Mouse (Mus musculus): ENCODE data around the gene Trim41. TPM values are rescaled to one million over a fixed set of nuclear protein-coding genes. Genes with fewer than 3 reads are reported as not detected.

Trim41 gene
- polyA plus RNA-seq (2012; fragmentation: generic; extraction: Trizol): 10 to 100 TPM; 10.3 to 37.4 TPM

DNA sequence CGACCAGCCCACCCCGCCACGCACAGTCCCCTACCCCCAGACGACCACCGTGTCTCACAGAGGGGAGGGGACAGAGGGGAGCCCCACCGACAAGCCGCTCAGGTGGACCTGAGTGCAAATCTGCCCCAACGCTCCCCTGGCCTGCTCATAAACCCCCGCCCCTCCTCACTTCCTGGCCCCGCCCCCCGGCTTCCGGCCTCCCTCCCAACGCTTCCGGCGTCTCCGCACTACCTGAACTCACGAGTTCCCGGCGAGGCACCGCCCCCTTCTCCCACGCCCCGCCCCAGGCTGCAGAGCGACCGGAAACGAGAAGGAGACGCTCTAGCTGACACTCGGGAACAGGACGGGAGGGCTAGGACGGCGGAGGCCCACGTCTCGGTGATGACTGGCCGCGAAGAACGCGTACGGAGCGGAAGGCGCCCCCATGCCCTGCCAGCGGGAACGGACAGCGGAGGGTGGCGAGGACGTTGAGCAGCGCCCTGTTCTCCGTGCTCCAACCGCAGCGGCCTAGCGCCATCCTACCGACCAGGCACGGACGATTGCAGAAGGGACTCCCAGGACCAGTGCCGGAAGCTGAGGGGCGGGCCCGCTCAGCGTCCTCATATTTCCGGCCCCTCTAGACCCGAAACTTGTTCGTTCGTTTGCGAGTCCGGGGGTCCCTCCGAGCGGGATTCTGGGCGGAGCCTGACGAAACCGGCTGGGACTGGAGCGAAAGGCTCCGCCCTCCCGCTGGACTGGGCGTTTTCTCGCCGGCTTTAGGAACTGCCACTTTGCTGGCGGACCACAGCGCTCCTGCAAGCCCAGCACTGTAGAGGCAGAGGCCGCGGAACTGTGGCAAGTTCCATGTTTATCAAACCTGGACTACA, at the start of gene Trim41:
TSS of gene Trim41 (minus strand) at position 554 of the 866 bp plus-strand sequence.

DNA sequence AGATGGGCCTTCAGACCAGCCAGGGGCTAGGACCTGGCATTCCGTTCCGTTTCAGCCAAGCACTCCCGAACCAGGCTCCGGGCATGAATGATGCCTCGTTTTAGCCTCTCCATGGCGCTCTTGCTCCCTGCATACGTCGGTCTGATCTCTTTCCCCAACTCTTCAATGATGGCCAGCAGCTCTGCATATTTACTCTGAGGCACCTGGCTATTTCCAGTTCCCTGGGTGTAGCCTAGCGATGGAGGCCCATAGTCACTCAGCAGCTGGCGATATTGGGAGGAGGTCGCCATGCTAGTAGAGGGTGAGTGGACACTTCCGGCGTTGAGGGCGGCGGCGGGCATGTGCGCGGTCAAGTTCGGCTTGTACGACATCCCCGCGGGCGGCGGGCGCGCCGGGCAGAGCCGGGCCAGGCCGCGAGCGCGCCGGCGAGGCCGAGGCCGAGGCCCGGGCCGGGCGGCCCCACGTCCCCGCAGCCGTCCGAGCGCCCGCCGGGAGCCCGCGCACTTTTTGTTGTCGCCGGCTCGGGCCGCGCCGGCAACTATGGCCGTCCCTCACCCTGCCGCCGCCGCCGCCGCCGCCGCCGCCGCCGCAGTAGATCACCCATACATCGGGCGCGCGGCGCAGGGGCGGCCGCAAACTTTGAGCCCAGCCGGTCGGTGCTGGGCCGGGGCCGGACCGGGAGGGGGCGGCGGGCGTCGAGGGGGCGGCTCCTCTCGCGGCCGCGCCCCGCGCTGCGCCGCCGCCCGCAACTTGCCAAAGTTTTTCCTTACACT, 9.0 kb upstream of the Trim41 start, which contains the start of the genes Trim7 and Gm12184:
TSS of gene Trim7 (plus strand) at position 162 of the 773 bp plus-strand sequence.
TSS of gene Gm12184 (minus strand) at position 677 of the 773 bp plus-strand sequence.

GRCm38 (mm10) chr11:48799921-48800701, 17.0 kb downstream of the Trim41 start, which contains the start of gene Rack1:
TSS of gene Rack1 (plus strand) at chr11:48800332.

Other genes starting within 250 kb of the Trim41 start
- gene Rack1, start 17.0 kb downstream of the Trim41 start, polyA plus RNA-seq (2012; fragmentation: generic; extraction: Trizol): 1,000 to 10,000 TPM; 2,834 to 7,792 TPM
- 1 to 10 TPM; 2.9 to 5.3 TPM for gene Trim7, start 8.8 kb upstream of the Trim41 start, polyA plus RNA-seq (2012; fragmentation: generic; extraction: Trizol)
- gene Gm12184, start 9.3 kb upstream of the Trim41 start, polyA plus RNA-seq (2012; fragmentation: generic; extraction: Trizol): 10 to 100 TPM in 1 of 2 experiments, 1 to 10 TPM in 1; 9.8 to 15.3 TPM
- gene Irgm1, start 54.3 kb upstream of the Trim41 start, polyA plus RNA-seq (2012; fragmentation: generic; extraction: Trizol): 10 to 100 TPM in 1 of 2 experiments, 1 to 10 TPM in 1; 3.1 to 23.0 TPM
- not detected for gene Gm5431, start 84.9 kb upstream of the Trim41 start, polyA plus RNA-seq (2012; fragmentation: generic; extraction: Trizol)
- 10 to 100 TPM in 1 of 2 experiments, 1 to 10 TPM in 1; 7.7 to 13.0 TPM for gene Psme2b, start 128.8 kb upstream of the Trim41 start, polyA plus RNA-seq (2012; fragmentation: generic; extraction: Trizol)
- under 1 TPM in 1 of 2 experiments, not detected in 1; 0.19 TPM for gene Olfr56, start 161.5 kb upstream of the Trim41 start, polyA plus RNA-seq (2012; fragmentation: generic; extraction: Trizol)
- under 1 TPM; 0.01 to 0.17 TPM for gene 9930111J21Rik1, start 162.0 kb upstream of the Trim41 start, polyA plus RNA-seq (2012; fragmentation: generic; extraction: Trizol)
- gene Gm12185, start 174.9 kb upstream of the Trim41 start, polyA plus RNA-seq (2012; fragmentation: generic; extraction: Trizol): under 1 TPM; 0.01 to 0.14 TPM
- gene Tgtp1, start 176.8 kb upstream of the Trim41 start, polyA plus RNA-seq (2012; fragmentation: generic; extraction: Trizol): under 1 TPM; 0.08 to 0.67 TPM
- under 1 TPM; 0.14 to 0.39 TPM for gene 9930111J21Rik2, start 233.9 kb upstream of the Trim41 start, polyA plus RNA-seq (2012; fragmentation: generic; extraction: Trizol)
- gene Tgtp2, start 246.9 kb upstream of the Trim41 start, polyA plus RNA-seq (2012; fragmentation: generic; extraction: Trizol): 1 to 10 TPM in 1 of 2 experiments, under 1 TPM in 1; 0.13 to 2.0 TPM

All from C3H10T1/2 (cell line).